Mouse (Mus musculus): Measurements from ENCODE around the gene Gm11549. TPM values are rescaled to one million over a fixed set of nuclear protein-coding genes. Genes with fewer than 3 reads are reported as not detected.

The Gm11549 gene
- polyA plus RNA-seq, 1 experiment: 19.2 TPM

- peak in 1 of 2 experiments; percentile 35 for DNase-seq (ENCODE audit: extremely low spot score in 1 of 2, low spot score in 1 of 2)
These were observed 37.3 kb downstream of the Gm11549 start for GRCm38 (mm10) chr3:36484292-36484691.

GRCm38 (mm10) chr3:36482940-36483339 lies 38.7 kb downstream of the Gm11549 start:
- DNase-seq (ENCODE audit: extremely low spot score in 1 of 2, low spot score in 1 of 2): no peak

GRCm38 (mm10) chr3:36481776-36482193 lies 39.8 kb downstream of the Gm11549 start:
- DNase-seq (ENCODE audit: extremely low spot score in 1 of 2, low spot score in 1 of 2): peak in 1 of 2 experiments; percentile 42

- DNase-seq (ENCODE audit: extremely low spot score in 1 of 2, low spot score in 1 of 2): no peak
These were observed 41.1 kb downstream of the Gm11549 start for GRCm38 (mm10) chr3:36480486-36480885.

- DNase-seq (ENCODE audit: extremely low spot score in 1 of 2, low spot score in 1 of 2): peak; percentile 44 to 66
These were observed 42.8 kb downstream of the Gm11549 start for GRCm38 (mm10) chr3:36478776-36479175.

- DNase-seq (ENCODE audit: extremely low spot score in 1 of 2, low spot score in 1 of 2): no peak
These were observed 45.1 kb downstream of the Gm11549 start for GRCm38 (mm10) chr3:36476261-36477155.

- peak; percentile 87 to 91 for DNase-seq (ENCODE audit: extremely low spot score in 1 of 2, low spot score in 1 of 2)
These were observed 46.0 kb downstream of the Gm11549 start, which contains the start of the genes Anxa5 and 1810062G17Rik for GRCm38 (mm10) chr3:36475532-36476087. TSS of gene Anxa5 (minus strand) at chr3:36475894. TSS of gene 1810062G17Rik (plus strand) at chr3:36475937.

GRCm38 (mm10) chr3:36474938-36475483 lies 46.6 kb downstream of the Gm11549 start:
- peak; percentile 34 to 75 for DNase-seq (ENCODE audit: extremely low spot score in 1 of 2, low spot score in 1 of 2)

GRCm38 (mm10) chr3:36474421-36474820 lies 47.2 kb downstream of the Gm11549 start:
- DNase-seq (ENCODE audit: extremely low spot score in 1 of 2, low spot score in 1 of 2): no peak

- no peak for DNase-seq (ENCODE audit: extremely low spot score in 1 of 2, low spot score in 1 of 2)
These were observed 48.4 kb downstream of the Gm11549 start for GRCm38 (mm10) chr3:36473222-36473621.

- no peak for DNase-seq (ENCODE audit: extremely low spot score in 1 of 2, low spot score in 1 of 2)
These were observed 49.8 kb downstream of the Gm11549 start for GRCm38 (mm10) chr3:36471856-36472255.

- no peak for DNase-seq (ENCODE audit: extremely low spot score in 1 of 2, low spot score in 1 of 2)
These were observed 52.7 kb downstream of the Gm11549 start for GRCm38 (mm10) chr3:36468871-36469270.

- peak in 1 of 2 experiments; percentile 63 for DNase-seq (ENCODE audit: extremely low spot score in 1 of 2, low spot score in 1 of 2)
These were observed 54.0 kb downstream of the Gm11549 start for GRCm38 (mm10) chr3:36467632-36468031.

- DNase-seq (ENCODE audit: extremely low spot score in 1 of 2, low spot score in 1 of 2): no peak
These were observed 56.1 kb downstream of the Gm11549 start for GRCm38 (mm10) chr3:36465538-36465937.

Other genes with a start within 250 kb of the Gm11549 start
- gene Anxa5, start 45.9 kb downstream of the Gm11549 start, polyA plus RNA-seq (2012; rRNA removed): 97.6 and 113 TPM in 2 replicates
- 0.15 TPM in 1 of 2 replicates, not detected in the other for gene 1810062G17Rik, start 45.9 kb downstream of the Gm11549 start, polyA plus RNA-seq (2012; rRNA removed)
- 34.5 and 39.7 TPM in 2 replicates for gene Exosc9, start 30.8 kb upstream of the Gm11549 start, polyA plus RNA-seq (2012; rRNA removed)
- gene Ccna2, start 50.3 kb upstream of the Gm11549 start, polyA plus RNA-seq (2012; rRNA removed): 4.1 and 4.7 TPM in 2 replicates
- 18.1 and 19.5 TPM in 2 replicates for gene Bbs7, start 91.7 kb upstream of the Gm11549 start, polyA plus RNA-seq (2012; rRNA removed)
- 15.6 and 15.8 TPM in 2 replicates for gene Trpc3, start 168.4 kb upstream of the Gm11549 start, polyA plus RNA-seq (2012; rRNA removed)